Mouse (Mus musculus): ENCODE results near the gene Rilp.

- TF ChIP-seq CTCF (conservative IDR thresholded peaks at IDR 0.05; ENCODE audit: low read length) = no peak
- TF ChIP-seq POU5F1 (IDR thresholded peaks at IDR 0.05; ENCODE audit: borderline replicate concordance, low read length) = no peak
- no peak for TF ChIP-seq NANOG (IDR thresholded peaks at IDR 0.05; ENCODE audit: borderline replicate concordance, low read length)
Measured at GRCm38 (mm10) chr11:75536255-75537024, 26.5 kb downstream of the Rilp start.

Measured in E14TG2a.4 (cell line).